Mouse (Mus musculus): ENCODE results near the gene Slc25a16.

The Slc25a16 gene

DNA sequence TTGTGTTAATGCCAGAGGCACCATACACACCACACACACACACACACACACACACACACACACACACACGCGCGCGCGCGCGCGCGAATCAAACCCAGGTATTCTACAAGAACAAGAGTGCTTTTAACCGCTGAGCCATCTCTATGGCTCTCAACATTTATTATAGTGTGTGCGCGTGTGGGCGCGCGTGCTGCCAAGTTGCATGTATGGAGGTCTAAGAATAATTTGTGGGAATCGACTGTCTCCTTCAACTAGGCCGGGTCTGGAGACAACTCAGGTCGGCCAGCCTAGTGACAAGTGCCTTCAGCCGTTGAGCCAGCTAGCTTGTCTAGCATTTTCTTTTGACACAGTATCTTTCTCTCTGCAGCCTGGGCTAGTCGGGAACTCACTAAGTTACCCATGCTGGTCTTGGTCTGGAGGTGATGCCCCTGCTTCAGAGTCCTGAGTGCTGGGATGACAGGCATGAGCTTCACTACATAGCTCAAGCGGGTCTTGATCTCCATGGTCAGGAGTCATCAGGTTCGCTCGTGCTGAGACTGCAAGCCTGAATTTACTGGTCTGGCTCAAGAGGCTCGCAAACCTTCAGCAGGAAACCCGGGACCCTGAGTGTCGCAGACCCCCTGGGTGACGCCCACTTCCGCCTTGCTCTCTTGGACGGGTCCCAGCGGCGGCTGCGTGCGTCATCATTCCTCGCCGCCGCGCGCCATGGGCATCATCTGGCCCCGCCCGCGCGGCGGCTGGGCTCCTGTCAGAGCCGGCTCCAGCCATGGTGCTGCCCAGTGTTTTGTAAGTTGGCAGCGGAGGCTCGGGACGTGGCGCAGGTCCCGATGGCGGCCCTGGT, at the start of gene Slc25a16:
Slc25a16 (plus strand) TSS at position 709 of the 841 bp plus-strand sequence.
- peak; percentile 94 for DNase-seq

DNA sequence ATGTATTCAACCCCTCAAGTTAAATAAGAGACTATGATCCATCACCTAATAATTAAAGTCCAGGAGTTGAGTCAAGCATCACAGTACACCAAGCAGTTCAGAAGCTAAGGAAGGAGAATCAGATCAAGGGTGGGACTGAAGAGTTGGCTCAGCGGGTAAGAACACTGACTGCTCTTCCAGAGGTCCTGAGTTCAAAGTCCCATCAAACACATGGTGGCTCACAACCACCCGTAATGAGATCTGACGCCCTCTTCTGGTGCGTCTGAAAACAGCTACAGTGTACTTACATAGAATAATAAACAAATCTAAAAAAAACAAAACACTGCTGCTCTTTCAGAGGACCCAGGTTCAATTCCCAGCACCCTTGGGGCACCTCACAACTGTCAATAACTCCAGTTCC, 45.6 kb upstream of the Slc25a16 start:
- no peak for DNase-seq

DNA sequence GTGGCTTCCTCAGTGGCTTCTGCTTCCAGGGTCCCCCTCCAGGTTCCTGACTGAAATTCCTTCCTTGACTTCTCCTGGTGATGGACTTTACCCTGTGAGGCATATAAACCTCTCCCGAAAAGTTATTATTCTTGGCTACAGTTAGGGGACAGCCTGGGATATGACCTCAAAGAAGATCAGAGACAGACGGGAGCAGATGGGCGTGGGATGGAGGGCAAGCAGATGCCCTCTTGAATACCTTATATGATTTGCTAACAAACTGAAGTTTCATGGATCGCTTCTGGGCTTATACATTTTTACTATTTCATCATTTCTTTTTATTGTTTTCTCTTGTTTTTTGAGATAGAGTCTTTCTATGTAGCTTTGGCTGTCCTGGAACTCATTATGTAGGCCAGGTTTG, 44.9 kb upstream of the Slc25a16 start:
- DNase-seq = no peak

DNA sequence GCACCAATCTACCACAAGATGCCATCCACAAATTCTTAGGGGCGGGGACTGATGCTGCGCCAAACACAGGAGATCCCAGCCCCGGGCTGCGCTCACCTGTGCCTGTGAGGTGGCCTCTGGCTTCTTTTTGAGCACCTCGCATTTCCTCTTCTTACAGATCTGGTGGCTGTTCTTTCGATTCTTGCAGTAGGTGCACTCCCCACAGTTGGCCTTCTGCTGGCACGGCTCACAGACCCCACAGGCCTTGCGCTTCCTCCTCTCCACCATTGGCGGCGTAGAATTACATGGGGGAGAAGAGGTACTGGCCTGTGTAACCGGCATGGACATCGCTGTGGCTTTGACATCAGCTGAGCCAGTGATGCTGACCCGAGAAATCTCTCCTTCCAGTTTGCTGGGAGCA, 42.4 kb upstream of the Slc25a16 start:
- DNase-seq = no peak

DNA sequence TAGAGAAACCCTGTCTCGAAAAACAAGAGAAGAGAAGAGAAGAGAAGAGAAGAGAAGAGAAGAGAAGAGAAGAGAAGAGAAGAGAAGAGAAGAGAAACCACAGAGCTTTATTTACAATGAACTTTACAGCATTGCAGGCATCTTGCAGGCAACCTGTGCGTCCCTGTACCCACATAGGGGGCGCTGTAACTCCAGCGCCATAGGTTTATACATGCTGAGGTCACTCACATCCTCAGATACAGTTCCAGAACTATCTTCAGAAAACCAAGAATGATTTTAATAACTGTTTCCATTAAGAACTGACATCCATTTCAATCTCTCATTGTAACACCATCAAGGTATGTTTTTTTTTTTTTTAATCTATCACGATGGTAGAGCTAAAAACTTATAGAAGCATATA, 39.2 kb upstream of the Slc25a16 start:
- DNase-seq = no peak

DNA sequence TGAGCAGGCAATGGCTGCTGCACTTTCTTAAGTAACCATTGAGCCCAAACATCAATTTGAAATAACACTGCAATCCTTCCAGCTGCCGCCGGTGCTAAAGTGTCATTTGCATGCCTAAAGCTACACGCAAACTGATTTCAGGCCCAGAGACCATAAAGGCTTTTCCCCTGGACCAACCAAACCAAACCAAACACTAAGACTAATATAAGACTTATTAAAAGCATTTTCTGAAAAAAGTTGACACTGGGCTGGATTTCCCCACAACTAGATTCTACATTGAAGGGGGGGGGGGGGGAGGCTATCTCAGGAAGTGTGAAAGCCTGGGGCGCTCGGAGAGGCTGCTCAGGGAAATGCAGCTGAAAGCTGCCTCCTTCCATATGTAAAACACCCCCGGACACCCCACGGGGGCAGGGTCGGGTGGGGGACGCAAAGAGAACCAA, 36.5 kb upstream of the Slc25a16 start:
- no peak for DNase-seq

DNA sequence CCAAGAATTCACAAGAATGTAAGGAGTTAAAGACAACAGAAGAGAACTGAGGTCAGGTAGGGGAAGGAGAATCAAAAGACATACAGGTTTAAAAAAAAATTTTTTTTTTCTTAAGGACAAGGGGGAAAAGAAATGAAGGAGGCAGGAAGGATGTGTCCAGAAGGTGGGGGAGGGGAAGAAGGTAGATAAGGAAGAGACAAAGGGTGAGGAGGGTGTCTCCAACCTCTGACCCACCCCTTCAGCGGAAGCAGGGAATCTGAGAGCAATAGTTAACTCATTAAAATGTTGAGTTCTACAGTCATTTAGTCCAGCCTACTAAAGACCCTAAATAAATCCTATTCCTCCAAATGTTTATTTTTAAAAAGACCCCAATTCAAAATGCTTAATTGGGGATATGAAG, 35.9 kb upstream of the Slc25a16 start:
- no peak for DNase-seq

DNA sequence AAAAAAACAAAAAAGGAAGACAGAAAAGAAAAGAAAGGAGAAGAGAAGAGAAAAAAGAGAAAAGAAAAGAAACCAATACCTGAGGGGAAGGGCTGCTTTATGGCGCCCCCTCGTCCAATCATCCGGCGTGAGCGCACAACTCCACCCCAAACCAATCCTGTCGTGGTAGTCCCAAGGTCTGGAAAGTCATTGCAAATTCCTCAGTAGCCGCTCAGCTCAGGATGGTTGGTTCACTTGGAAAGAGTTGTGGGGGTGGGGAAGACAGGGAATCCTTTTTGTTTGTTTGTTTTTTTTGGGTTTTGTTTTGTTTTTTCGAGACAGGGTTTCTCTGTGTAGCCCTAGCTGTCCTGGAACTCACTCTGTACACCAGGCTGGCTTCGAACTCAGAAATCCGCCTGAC, 35.0 kb upstream of the Slc25a16 start:
- DNase-seq = no peak

DNA sequence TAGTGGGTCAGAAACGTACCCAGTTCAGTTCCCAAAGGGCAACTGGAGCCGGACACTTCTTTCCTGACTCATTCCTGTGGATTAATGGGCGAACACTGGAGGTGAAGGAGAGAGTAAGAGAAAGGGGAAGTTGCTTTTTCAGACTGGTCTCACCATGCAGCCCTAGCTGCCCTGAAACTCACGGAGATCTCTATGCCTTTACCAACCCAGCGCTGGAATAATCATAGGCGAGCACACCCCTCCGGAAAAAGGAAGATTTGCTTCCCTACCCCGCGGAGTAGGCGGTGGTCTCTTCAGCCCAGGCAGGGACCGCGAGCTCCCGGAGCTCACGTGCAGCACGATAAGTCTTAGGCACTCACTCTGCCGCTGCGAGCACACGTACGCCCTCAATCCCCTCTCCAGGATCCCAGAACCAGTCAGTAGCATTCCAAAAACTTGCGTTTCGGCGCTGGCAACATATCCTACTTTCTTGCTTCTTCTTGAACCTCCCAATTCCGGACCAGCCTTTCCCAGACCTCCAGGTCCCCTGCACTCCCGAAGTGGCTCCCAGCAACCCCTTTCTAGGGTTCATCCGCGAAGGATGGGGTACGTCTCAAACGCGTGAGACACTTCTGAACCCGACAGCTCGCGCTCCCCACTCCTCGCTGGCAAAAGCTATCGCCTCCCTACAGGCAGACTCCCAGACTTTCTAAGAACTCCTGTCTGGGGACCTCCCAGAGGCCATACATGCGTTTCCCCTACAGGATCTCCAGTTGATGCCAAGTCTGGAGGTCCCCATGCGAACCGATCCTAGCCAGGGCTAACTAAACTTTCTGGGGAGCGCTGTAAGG, 34.2 kb upstream of the Slc25a16 start:
- DNase-seq = no peak

DNA sequence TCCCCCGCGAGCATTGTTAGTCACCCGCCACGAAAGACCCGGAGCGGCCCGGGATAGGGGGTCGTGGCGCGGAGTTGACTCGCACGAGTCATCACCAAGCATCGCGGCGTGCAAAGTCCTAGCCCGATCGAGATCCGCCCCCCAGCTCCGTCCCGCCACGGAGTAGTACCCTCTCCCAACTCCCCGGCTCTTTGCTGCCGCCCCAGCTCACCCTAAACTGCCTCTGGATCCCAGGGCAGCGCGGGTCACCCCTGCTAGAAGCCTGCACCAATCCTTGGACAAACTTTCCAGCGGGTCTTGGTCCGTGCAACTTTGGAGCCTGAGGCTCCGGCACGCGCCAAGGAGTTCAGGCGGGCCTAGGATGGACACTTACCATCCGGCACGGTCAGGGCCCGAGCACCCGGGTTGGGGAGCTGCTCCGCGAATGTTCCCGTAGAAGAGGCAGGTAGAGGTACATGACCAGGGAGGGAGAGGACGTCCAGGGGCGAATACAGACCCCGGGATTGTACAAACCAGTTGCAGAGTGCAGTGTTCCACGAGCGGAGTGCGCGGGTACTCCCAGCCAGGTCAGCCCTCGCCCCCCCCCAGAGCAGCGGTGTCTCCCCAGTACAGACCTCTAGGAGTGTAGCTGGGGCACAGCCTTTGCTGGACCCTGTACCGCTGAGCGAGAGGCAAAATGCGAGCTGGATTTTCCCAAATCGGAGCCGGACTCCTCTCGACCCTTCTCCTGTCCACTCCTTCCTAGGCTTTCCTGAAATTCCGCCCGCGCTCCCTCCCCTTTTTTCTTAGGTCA, 33.4 kb upstream of the Slc25a16 start:
- peak; percentile 63 for DNase-seq

DNA sequence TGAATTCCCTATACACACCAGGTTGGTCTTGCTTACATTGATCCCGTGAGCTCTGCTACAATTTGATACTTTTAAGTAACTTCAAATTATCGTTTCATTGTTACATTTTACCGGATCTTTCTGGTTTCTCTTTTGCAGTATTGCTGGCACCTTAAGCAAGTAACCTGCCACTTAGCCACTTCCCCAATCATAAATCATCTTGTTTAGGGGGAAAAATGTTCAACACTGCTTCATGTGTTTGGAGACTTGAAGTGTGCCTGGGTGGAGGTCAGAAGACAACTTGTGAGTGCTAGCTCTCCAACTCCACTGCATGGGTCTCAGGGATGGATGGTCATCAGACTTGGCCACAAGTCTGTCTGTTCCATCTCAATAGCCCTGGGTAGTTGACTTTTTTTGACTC, 29.4 kb upstream of the Slc25a16 start:
- no peak for DNase-seq

DNA sequence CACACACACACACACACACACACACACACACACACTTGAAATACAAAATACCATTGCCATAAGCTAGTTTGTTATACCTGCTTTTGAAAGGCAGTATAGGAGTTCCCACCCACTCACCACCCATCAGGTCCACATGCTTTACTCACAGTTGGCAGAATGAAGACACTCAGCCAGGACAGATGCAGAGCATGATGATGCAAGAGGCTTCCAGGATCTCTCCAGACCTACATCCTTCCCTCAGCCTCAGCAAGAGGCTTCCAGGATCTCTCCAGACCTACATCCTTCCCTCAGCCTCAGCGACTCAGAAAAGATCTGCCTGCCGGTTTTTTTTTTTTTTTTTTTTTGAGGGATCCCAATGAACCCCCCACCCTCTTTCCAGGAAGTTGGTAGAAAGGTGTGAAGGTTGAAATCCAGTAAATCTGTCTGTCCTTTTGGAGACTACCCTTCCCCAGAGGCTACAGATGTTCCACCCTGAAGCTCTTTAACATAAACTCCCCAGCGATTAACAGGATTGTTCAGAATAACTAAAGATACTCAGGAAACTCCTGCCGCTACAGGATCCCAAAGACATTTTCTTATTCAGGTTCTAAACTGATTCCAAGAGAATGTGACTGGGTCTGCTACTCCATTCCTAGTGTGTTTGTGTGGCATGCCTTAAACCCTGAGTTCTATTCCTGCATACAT, 27.7 kb upstream of the Slc25a16 start:
- DNase-seq = no peak

DNA sequence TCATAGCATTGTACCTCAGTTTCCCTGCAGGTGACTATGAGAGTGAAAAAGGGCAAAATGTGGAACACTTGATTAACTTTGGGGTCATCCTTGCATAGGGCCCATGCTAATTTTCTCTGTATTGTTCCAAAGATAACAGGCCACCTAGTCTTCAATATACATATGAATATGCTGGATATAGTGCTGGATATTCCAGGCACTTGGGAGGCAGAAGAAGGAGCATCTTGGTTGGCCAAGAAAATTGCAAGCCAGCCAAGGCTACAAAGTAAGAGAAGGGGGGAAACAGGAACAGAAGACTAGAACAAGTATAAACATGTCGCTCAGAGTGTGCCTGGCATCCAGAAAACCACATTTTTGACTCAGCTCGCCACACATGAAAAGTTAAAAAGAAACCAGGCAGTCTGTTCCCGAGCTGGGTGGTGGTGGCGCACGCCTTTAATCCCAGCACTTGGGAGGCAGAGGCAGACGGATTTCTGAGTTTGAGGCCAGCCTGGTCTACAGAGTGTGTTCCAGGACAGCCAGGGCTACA, 27.0 kb upstream of the Slc25a16 start:
- no peak for DNase-seq

DNA sequence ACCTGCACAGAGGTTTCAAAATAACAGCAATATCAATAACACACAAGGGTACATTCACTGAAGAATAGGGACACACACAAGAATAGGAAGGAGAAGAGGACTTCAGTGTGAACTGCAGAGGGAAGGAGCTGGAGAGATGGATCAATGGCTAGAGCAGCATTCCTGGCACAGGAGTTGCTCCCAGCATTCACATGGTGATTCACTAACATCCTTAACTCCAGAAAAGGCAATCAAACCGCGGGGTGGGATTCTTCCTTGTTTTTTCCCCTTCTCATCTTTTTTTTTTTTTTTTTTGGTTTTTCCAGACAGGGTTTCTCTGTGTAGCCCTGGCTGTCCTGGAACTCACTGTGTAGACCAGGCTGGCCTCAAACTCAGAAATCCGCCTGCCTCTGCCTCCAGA, 26.0 kb upstream of the Slc25a16 start:
- no peak for DNase-seq

DNA sequence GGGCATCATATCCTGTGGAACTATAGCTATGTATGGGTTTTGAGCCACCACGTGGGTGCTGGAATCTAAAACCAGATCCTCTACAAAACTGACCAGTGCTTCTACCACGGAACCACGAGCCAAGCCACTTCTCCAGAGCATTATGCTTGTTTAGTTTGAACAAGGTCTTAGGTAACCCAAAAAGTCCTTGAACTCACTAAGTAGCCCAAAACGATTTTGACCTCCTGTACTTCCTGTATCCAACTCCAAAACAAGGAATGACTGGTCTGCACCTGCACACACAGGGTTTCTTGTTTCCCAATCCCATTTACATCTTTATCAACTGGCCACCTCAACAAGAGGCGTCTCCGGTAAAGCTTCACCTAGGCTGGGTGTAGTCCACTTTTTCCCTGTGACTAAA, 25.0 kb upstream of the Slc25a16 start:
- no peak for DNase-seq

DNA sequence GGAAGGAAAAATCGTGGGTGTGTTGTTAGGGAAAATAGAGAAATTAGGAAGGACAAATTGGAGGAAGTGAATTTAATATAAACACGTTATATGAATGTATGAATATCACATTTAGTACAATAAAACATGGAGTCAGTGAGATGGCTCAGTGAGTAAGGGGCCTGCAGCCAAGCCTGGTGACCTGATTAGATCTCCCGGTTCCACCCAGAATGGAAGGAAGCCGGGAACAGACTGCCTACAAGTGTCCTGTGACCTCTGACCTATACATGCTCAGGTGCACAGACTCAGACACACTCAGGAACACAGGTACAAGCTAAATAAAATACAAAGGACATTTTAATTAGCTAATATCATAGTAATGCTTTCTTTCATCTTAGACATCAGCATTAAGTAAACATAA, 24.4 kb upstream of the Slc25a16 start:
- DNase-seq = no peak

DNA sequence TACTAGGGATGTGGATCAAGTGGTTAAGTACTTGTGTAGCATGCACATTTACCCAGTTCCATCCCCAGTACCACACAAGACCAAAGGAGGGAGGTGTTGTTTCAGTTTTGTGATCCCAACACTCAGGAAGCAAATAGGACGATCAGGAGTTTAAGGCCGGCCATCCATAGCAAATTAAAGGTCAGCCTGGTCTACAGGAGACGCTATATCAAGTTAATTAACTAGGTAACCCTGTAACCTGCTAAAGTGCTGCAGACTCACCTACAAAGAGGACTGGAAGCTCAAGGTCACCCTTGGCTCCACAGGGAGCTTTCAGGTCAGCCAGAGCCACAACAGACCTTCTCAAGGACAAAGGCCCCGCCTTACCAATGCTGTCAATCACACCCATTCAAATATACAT, 23.7 kb upstream of the Slc25a16 start:
- DNase-seq = no peak

DNA sequence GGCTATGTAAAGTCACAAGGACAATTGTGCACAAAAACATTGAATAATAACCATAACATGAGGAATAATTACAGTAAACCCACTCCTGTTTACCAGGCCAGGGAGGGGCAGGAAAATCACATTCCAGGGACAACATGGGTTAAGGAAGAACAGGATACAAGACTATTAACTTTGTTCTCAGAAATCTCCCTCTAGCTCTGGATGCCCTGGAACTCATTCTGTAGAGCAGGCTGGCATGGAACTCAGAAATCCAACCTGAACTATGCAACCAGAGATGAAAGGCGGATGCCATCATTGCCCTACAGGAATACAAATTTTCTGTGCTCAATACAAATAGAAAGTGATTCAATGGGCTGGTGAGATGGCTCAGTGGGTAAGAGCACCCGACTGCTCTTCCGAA, 23.0 kb upstream of the Slc25a16 start:
- no peak for DNase-seq

DNA sequence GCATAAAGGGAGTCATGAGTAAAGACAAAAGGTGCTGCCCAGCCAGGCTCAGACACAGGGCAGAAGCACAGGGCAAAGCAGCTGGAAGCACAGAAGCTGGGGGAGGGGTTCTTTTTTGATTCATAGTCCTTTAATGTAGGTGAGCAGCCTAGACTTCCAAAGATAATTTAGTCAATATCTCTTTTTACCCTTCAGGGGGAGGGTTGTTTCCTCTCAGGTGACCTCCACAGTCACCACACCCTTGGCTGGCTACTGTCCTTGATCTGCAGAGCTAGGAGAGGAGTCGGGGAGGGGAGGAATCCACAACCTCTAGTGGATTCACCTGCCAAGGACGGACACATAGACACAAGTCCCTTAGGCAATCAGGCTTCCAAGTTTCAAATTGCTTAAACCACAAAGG, 22.4 kb upstream of the Slc25a16 start:
- no peak for DNase-seq

DNA sequence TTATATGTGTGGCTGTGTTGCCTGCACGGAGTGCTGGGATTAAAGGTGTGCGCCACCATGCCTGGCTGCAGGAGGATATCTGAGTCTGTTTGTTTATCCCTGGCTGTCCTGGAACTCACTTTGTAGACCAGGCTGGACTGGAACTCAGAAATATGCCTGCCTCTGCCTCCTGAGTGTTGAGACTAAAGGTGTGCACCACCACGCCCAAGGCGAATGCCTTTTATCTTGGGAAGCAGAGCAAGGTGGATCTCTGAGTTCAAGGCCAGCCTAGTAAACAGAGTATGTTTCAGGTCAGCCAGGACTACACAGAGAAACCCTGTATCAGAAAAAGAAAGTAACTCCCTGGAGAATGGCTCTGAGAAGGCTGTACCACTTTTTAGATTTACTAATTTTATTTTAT, 20.3 kb upstream of the Slc25a16 start:
- DNase-seq = no peak

DNA sequence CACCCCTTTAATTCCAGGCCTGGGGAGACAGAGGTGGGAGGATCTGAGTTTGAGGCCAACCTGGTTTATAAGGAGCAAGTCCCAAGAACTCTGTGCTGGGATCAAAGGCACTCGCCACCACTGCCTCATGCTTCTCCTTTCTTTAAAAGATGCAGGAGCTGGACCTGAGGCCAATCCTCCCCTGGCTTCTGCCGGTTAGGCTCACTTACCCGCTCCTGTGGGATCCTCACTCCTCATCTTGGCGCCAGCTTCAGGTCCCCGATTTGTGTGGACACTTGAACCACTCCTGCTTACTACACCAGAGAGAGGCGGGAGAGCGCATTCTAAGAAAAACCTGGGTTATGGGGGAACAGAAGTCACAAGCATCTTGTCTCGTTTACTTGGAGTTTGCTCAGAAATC, 18.6 kb upstream of the Slc25a16 start:
- DNase-seq = no peak

DNA sequence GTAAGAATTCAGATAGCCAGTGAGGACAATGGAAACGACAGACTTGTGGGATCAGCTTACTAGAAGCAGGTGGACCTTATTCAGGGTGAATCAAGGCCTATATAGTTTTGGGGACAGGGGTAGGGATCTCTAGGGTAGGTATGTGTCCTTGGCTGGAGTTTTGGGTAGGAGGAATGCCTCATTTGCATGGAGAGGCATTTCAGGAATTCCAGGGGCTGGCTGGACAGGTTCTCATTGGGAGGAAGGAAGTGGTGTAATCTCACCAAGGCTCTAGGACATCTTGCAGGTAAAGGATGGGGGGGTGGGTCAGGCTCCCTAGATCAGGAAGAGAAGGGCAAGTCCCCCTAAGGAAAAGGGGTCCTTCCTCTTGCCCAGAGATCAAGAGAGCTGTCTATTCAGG, 17.6 kb upstream of the Slc25a16 start:
- DNase-seq = no peak

DNA sequence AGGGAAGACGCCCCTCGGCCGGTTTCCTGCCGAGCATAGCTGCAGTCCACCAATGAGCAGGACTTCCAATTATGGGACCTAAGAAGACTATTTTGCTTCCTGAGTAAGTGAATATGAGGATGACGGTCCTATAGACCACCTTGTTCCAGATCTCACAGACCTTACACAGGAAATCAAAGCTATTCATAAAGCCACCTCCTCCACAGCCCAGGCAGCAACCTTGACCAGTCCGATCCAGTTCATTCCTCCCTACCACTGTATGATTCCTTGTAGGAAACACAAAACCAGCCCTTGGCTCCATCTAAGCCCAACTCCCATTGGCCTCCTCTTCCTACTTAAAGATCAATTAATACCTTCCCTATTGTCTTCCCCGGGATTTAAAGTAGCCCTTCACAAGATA, 14.1 kb upstream of the Slc25a16 start:
- DNase-seq = no peak
